Mouse (Mus musculus): ENCODE measurements around the gene Vsir. TPM values are rescaled to one million over a fixed set of nuclear protein-coding genes. Genes with fewer than 3 reads are reported as not detected.

The Vsir gene
- 4.5 and 4.6 TPM in 2 replicates for polyA plus RNA-seq (2015; fragmentation: Nextera tagmentation; extraction: Ambion mirVana)

DNA sequence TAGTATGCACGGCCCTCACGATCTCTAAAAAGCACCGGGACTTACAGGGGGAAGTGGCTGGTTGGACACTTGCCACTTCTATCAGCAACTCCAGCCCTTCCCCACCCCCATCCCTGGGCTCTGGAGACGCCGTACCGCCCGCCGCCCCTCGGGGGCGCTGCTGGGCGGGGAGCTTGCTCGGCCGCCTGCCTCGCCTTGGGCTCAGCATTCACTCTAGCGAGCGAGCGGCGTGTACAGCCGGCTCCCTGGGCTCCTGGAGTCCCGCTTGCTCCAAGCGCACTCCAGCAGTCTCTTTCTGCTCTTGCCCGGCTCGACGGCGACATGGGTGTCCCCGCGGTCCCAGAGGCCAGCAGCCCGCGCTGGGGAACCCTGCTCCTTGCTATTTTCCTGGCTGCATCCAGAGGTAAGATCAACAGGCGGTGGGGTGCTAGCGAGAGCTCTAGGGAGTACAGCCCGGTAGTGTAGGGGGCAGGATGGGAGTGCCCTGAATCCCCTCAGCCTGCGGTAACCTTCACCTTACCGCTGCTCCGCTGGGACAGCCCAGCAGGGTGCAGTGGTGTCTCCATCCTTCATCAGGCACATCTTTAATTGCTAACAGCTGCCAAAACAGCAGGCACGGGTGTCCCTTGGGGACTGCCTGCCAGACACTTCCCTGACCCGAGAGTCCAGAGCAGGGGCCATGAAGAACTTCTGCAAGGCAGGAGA is at the start of gene Vsir:
Vsir (plus strand) TSS at position 151 of the 705 bp plus-strand sequence.
- H3K4me3 ChIP-seq (replicated peaks): peak within 1 kb of the TSS; percentile 32
- peaks cover 31% of the 10 kb centered on the region for H3K4me1 ChIP-seq
- H3K9ac ChIP-seq (replicated peaks): peak within 1 kb of the TSS; percentile 37; the same call in 1 of the 2 replicates
- H3K36me3 ChIP-seq: no peaks in the 10 kb centered on the region
- H3K27me3 ChIP-seq (replicated peaks): peaks cover 17% of the 10 kb centered on the region
- H3K9me3 ChIP-seq (replicated peaks): no peaks in the 10 kb centered on the region
- peak within 1 kb of the TSS; percentile 46 for H3K4me2 ChIP-seq
- 0 out of 2 replicates have a peak within 1 kb of the TSS, but pooled peaks have one; percentile 19 for H3K27ac ChIP-seq (replicated peaks)
- WGBS: 1% methylated on average over 36 of the region's 37 CpGs
- peak; percentile 31; the same call in 1 of the 2 replicates for ATAC-seq (ENCODE audit: low FRiP score)

DNA sequence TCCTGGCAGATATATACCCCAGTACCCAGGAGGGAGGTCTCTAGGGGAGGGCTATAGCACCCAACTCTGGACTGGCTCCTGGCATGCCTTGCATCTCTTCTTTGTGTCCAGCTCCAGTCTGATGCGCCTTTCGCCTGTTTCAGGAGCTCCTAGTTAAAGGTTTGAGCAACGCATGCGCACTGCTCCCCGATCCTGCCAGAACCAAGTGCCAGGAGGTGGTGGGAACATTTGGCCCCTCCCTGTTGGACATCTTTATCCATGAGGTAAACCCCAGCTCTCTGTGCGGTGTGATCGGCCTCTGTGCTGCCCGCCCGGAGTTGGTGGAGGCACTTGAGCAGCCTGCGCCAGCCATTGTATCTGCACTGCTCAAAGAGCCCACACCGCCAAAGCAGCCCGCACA is 47.0 kb upstream of the Vsir start:
- ATAC-seq (ENCODE audit: low FRiP score): no peak
- Histone ChIP-seq H3K9me3 (replicated peaks) (no peaks in the 10 kb centered on the region), H3K36me3 (peaks cover 69% of the 10 kb centered on the region), H3K4me3 (replicated peaks) (no peak overlapping the region), H3K27ac (replicated peaks) (no peak overlapping the region), H3K4me2 (no peak overlapping the region), H3K4me1 (no peaks in the 10 kb centered on the region), H3K9ac (replicated peaks) (no peak overlapping the region), H3K27me3 (replicated peaks) (no peaks in the 10 kb centered on the region)
- WGBS: 98% methylated on average over 12 of the region's 12 CpGs

DNA sequence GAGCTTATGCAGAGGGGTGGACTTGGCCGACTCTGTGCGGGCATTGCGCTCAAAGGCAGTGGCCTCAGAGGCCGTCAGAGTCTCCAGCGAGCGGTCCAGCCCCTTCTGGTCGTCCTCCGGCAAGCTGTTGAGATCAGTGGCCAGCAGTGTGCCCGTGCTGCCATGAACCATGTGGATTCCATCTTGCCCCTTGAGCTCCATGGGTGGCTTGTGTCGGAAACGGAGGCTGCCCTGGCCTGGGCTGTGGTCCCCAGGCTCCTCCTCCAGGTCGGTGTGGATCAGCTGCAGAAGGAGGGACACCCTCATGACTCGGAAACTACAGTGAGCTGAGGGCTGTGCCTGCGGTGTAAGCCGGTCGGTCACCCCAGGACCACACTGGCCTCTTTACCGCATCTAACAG is 43.2 kb upstream of the Vsir start:
- WGBS: 85% methylated on average over 17 of the region's 17 CpGs
- H3K36me3 ChIP-seq: peaks cover 45% of the 10 kb centered on the region
- no peak for ATAC-seq (ENCODE audit: low FRiP score)
- H3K27ac ChIP-seq (replicated peaks): no peak overlapping the region
- H3K4me2 ChIP-seq: no peak overlapping the region
- H3K4me3 ChIP-seq (replicated peaks): no peak overlapping the region
- no peak overlapping the region for H3K9ac ChIP-seq (replicated peaks)
- no peaks in the 10 kb centered on the region for H3K4me1 ChIP-seq
- H3K27me3 ChIP-seq (replicated peaks): no peaks in the 10 kb centered on the region
- no peaks in the 10 kb centered on the region for H3K9me3 ChIP-seq (replicated peaks)

DNA sequence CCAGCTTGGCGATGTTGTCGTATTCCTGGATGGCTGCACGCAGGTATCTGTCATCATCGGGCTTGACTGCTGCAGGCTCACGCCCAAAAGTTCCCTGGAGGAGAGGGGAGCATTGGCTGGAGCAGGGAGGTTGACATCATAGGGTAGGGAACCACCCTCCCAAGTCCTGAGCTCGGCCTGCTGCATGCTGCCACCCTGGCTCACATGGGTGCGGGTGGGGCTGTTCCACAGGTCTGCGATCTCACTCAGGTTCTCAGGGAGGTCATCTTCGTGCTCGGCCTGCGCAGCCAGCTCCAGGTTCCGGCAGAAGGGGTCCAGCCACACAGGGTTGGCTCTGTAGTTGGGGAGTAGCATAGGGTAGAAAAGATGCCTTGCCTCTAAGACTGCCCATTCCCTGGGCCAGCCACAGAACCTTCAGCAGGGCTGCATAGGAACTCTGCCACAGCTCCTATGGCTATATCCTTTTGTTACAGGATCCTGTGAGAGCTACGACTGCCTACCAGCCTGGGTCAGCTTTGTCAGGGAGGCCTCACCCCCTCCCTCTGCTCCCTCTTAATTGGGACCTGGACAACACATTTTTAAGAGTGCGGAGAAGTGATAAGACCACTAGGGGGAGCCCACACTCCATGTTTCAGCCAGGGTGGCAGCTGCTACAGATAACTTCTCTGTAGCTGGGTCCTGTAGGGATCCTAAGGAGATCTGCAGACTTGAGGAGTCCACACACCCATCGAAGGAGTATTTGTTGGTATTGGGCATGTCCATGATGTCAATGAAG is 41.6 kb upstream of the Vsir start:
- Histone ChIP-seq H3K9me3 (replicated peaks) (no peaks in the 10 kb centered on the region), H3K27me3 (replicated peaks) (no peaks in the 10 kb centered on the region), H3K4me1 (no peaks in the 10 kb centered on the region), H3K27ac (replicated peaks) (no peak overlapping the region), H3K9ac (replicated peaks) (no peak overlapping the region), H3K36me3 (peaks cover 29% of the 10 kb centered on the region), H3K4me3 (replicated peaks) (no peak overlapping the region), H3K4me2 (no peak overlapping the region)
- 71% methylated on average over 15 of the region's 15 CpGs for WGBS
- ATAC-seq (ENCODE audit: low FRiP score): peak; percentile 83

DNA sequence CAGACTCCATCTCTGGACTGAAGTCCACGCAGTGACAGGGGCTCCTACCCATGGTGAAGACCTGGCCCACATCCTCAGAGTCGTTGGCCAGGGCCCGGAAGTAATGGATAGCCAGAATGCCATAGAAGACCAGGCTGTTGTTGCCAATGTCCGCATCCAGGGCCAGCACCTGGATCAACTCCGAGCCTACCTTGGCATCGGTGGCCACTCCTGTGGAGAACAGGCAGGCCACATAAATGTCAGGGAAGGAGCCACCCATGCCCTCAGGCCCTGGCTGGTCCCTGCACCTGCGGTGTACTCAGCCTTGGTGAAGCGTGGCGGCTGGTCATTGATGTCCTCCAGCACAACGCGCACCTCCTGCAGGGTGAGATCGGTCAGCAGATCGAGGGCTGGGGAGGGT is 36.0 kb upstream of the Vsir start:
- H3K9ac ChIP-seq (replicated peaks): no peak overlapping the region
- H3K4me2 ChIP-seq: no peak overlapping the region
- no peak overlapping the region for H3K27ac ChIP-seq (replicated peaks)
- no peaks in the 10 kb centered on the region for H3K27me3 ChIP-seq (replicated peaks)
- no peaks in the 10 kb centered on the region for H3K36me3 ChIP-seq
- H3K9me3 ChIP-seq (replicated peaks): no peaks in the 10 kb centered on the region
- whole genome bisulfite sequencing: 89% methylated on average over 13 of the region's 13 CpGs
- no peak for ATAC-seq (ENCODE audit: low FRiP score)
- no peak overlapping the region for H3K4me3 ChIP-seq (replicated peaks)
- H3K4me1 ChIP-seq: no peaks in the 10 kb centered on the region

DNA sequence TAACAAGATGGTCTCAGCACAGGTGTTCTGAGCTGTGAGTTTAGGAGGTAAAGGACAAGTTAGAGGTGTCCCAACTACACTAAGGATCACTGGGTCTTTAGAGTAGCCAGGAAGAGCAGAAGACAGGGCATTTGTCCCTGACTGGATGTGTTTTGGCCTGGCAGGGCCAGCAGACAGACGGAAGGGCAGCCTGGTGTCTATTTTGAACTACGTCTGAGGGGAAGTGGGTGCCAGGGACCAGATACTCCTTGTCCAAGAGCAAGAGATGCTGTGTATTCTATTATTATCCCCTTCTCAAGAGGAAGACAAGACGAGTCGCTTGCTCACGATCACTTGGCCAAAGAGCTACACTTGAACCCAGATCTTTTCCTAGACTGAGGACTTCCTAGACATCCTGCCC is 33.0 kb upstream of the Vsir start:
- Histone ChIP-seq H3K4me2 (no peak overlapping the region), H3K9ac (replicated peaks) (no peak overlapping the region), H3K4me3 (replicated peaks) (no peak overlapping the region), H3K4me1 (no peaks in the 10 kb centered on the region), H3K36me3 (no peaks in the 10 kb centered on the region), H3K27ac (replicated peaks) (no peak overlapping the region), H3K9me3 (replicated peaks) (no peaks in the 10 kb centered on the region), H3K27me3 (replicated peaks) (no peaks in the 10 kb centered on the region)
- 97% methylated on average over 5 of the region's 5 CpGs for WGBS
- ATAC-seq (ENCODE audit: low FRiP score): no peak

DNA sequence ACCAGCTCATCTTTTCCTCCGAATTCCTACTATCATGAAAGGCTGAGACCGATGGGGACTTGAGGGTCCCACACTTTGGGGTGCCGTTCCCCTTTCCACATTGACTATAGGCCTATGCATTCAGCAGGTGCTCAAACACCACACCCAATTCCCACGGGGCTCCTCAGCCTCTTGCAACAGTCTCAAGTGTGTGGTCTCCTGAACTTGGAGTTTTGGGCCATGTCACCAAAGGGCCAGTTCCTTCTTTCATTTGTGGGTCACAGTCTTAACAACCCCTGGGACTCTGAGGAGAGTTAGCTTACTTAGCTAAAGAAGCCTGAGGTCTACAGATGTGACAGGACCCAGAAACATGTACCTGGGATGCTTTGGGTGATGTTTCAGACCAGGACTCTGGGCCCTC is 30.5 kb upstream of the Vsir start:
- no peak overlapping the region for H3K4me2 ChIP-seq
- H3K36me3 ChIP-seq: no peaks in the 10 kb centered on the region
- no peaks in the 10 kb centered on the region for H3K4me1 ChIP-seq
- H3K9me3 ChIP-seq (replicated peaks): no peaks in the 10 kb centered on the region
- ATAC-seq (ENCODE audit: low FRiP score): no peak
- H3K9ac ChIP-seq (replicated peaks): no peak overlapping the region
- H3K27me3 ChIP-seq (replicated peaks): no peaks in the 10 kb centered on the region
- H3K4me3 ChIP-seq (replicated peaks): no peak overlapping the region
- H3K27ac ChIP-seq (replicated peaks): no peak overlapping the region
- WGBS: 89% methylated on average over 4 of the region's 4 CpGs

DNA sequence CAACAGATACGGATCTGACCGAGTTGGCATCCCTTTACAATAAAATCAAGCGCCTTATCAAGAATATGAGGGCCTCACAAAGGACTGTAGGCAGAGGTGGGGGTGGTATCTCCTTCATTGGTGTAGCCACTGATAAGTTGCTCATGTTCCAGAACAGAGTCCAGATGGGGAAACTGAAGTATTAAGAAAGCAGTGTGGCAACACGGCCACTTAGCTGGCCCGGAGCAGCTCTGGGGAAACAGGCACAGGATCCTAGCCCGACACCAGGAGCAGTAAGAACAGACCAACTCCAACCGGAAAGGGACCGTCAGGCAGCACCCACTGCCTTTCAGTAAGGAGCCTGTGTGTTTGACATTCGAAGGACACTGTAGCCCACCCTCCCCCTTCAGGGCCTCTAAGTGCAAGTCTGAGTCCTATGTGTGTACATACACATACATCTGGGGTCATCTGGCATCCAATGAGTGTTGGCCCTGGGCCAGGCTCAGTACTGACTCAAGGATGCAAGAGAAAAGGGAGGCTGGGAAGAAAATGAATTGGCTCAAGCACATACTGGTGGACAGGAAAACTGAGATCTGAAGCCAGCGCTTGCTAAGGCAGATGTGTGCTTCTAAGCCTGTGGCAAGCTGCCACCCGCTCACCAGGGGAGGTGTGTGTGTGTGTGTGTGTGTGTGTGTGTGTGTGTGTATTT is 17.5 kb upstream of the Vsir start:
- H3K36me3 ChIP-seq: no peaks in the 10 kb centered on the region
- peaks cover 5% of the 10 kb centered on the region; the same call in 1 of the 2 replicates for H3K4me1 ChIP-seq
- H3K27ac ChIP-seq (replicated peaks): peak overlapping the region; percentile 13; the same call in 1 of the 2 replicates
- H3K9me3 ChIP-seq (replicated peaks): no peaks in the 10 kb centered on the region
- no peak for ATAC-seq (ENCODE audit: low FRiP score)
- WGBS: 81% methylated on average over 11 of the region's 11 CpGs
- no peaks in the 10 kb centered on the region for H3K27me3 ChIP-seq (replicated peaks)
- no peak overlapping the region for H3K9ac ChIP-seq (replicated peaks)
- no peak overlapping the region for H3K4me3 ChIP-seq (replicated peaks)
- H3K4me2 ChIP-seq: no peak overlapping the region

DNA sequence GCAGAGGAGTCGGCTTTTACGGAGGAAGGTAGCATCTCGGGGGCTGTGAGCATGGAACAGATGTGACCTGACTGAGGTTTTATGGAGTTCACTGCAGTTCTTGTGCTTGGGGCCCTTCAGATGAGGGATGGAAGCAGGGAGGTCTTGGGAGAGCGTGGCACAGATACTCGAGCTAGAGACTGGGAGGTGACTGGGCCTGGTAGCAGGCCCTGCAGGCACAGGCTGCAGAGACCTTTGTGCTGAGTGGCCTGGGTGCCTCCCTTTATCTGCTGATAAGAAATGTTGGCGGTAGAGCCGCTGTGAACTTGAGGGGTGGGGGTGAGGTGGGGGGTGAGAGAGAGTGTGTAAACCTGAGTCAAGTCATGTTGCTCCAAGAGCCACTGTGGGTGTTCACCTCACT is 12.1 kb upstream of the Vsir start:
- Histone ChIP-seq H3K4me1 (no peaks in the 10 kb centered on the region), H3K9ac (replicated peaks) (no peak overlapping the region), H3K27me3 (replicated peaks) (no peaks in the 10 kb centered on the region), H3K36me3 (no peaks in the 10 kb centered on the region), H3K4me2 (no peak overlapping the region), H3K4me3 (replicated peaks) (no peak overlapping the region), H3K27ac (replicated peaks) (no peak overlapping the region), H3K9me3 (replicated peaks) (no peaks in the 10 kb centered on the region)
- WGBS: 89% methylated on average over 7 of the region's 7 CpGs
- ATAC-seq (ENCODE audit: low FRiP score): no peak

DNA sequence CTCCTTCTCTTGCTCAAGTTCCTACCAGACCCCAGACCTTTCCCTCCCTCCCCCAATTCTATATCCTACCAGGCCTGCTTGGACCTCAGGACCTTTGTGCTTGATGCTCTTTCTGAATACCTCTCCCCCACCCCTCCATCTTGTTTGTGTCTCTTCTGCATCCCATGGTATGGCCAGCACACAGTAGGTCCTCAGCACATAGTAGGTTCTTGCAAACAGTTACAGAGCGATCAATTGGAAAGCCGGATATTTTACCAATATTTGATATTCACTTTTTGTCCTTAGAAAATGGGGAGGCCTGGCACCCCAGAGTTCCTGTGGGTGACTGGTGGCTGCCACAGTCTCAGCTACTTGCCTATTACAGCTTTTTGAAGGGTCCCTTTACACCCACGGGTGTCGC is 11.6 kb upstream of the Vsir start:
- no peak overlapping the region for H3K4me3 ChIP-seq (replicated peaks)

DNA sequence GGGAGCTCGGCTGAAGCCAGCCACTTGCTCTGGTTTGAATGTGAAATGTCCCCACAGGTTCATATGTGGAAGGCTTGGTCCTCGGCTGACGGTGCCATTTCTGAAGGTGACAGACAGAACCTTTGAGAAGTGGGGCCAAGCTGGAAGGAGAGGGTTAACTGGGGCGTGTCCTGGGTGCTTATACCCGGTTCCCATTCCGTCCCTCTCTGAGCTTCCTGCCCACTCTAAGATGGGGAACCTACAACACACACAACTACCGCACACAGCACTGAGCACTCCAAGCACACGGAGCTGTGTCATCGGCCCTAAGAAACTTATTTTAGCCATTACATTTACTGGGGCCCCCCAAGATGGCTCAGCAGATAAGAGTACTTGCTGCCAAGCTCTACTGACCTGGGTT is 5.1 kb upstream of the Vsir start:
- no peak overlapping the region for H3K4me3 ChIP-seq (replicated peaks)
- H3K27ac ChIP-seq (replicated peaks): no peak overlapping the region
- no peak overlapping the region for H3K4me2 ChIP-seq
- peaks cover 4% of the 10 kb centered on the region for H3K4me1 ChIP-seq
- no peaks in the 10 kb centered on the region for H3K36me3 ChIP-seq
- H3K27me3 ChIP-seq (replicated peaks): peaks cover 8% of the 10 kb centered on the region
- H3K9ac ChIP-seq (replicated peaks): no peak overlapping the region
- no peak for ATAC-seq (ENCODE audit: low FRiP score)
- H3K9me3 ChIP-seq (replicated peaks): no peaks in the 10 kb centered on the region
- 85% methylated on average over 9 of the region's 9 CpGs for WGBS

More for the DNA sequence above, 11.6 kb upstream of the Vsir start:
- H3K27me3 ChIP-seq (replicated peaks): no peaks in the 10 kb centered on the region
- no peaks in the 10 kb centered on the region for H3K4me1 ChIP-seq
- H3K36me3 ChIP-seq: no peaks in the 10 kb centered on the region
- H3K4me2 ChIP-seq: no peak overlapping the region
- no peak overlapping the region for H3K27ac ChIP-seq (replicated peaks)
- H3K9me3 ChIP-seq (replicated peaks): no peaks in the 10 kb centered on the region
- 97% methylated on average over 4 of the region's 4 CpGs for WGBS
- ATAC-seq (ENCODE audit: low FRiP score): no peak
- H3K9ac ChIP-seq (replicated peaks): no peak overlapping the region
